Mouse (Mus musculus): ENCODE measurements around the gene Cd302. TPM values are rescaled to one million over a fixed set of nuclear protein-coding genes. Genes with fewer than 3 reads are reported as not detected.
A peak's percentile ranks its signal among the peaks of the same experiment; 100 is the strongest.

The Cd302 gene
- polyA plus RNA-seq, 1 experiment from 2014 or later, result 98.2 TPM

DNA sequence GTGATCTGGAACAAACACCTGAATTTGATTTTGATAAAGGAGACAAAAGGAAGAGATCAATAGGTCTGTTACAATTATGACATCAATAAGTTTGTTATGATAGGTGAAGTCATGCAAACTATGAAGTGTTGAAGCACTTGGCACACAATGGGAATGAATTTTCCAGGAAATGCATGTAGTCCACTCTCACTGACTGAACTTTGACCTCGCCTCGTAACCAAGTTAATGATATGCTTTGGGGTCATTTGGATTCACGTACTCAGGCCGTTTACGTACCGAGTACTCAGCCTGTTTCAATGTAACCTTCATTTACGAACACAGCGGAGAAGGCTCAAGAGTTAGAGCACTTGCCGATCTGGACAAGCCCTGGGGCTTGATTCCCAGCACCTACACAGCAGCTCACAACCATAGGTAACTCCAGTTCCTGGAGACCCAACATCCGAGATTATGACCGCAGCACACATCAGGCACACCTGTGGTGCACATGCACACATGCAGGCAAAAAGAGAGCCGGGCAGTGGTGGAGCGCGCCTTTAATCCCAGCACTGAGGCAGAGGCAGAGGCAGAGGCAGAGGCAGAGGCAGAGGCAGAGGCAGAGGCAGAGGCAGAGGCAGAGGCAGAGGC is 14.3 kb downstream of the Cd302 start:
- Histone ChIP-seq H3K27ac (ENCODE audit: low read length) (no peak overlapping the region), H3K36me3 (ENCODE audit: control insufficient read depth, insufficient read depth) (no peaks in the 10 kb centered on the region; the same call in 1 of the 2 replicates), H3K27me3 (ENCODE audit: control insufficient read depth, insufficient read depth, low read depth, low read length) (no peaks in the 10 kb centered on the region), H3K9me3 (replicated peaks; ENCODE audit: control insufficient read depth, low read length) (no peaks in the 10 kb centered on the region), H3K4me1 (ENCODE audit: control insufficient read depth, low read depth, low read length) (no peaks in the 10 kb centered on the region), H3K4me2 (ENCODE audit: low read depth, low read length) (no peak overlapping the region), H3K4me3 (ENCODE audit: low read depth, low read length) (no peak overlapping the region), H3K9ac (ENCODE audit: low read depth, low read length) (no peak overlapping the region)
- WGBS (ENCODE audit: insufficient replicate concordance), result 79% methylated on average over 14 of the region's 14 CpGs
- ATAC-seq (ENCODE audit: low read depth), result peak; percentile 64

DNA sequence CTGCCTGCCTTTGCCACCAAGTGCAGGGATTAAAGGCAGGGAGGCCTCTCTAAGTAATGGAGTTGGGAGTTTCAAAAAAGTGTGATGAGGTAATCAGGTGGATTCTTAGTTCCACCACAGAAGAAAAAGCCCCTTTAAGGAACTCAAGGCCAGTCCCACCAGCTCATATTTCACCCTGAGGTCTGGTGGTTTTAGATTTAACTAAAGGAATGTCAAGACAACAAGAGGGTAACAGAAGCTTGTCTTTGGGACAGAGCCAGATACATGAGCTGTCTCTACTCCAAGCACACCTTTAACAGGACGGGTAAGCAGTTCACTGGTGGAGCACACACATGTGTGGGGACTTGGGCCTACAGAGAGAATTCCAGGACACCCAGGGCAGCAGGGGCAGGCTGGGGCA is 16.7 kb downstream of the Cd302 start:
- 63% methylated on average over 1 of the region's 1 CpGs for WGBS (ENCODE audit: insufficient replicate concordance)
- Histone ChIP-seq H3K36me3 (ENCODE audit: control insufficient read depth, insufficient read depth) (no peaks in the 10 kb centered on the region), H3K27me3 (ENCODE audit: control insufficient read depth, insufficient read depth, low read depth, low read length) (no peaks in the 10 kb centered on the region), H3K4me3 (ENCODE audit: low read depth, low read length) (no peak overlapping the region), H3K9ac (ENCODE audit: low read depth, low read length) (no peak overlapping the region), H3K4me1 (ENCODE audit: control insufficient read depth, low read depth, low read length) (no peaks in the 10 kb centered on the region), H3K27ac (ENCODE audit: low read length) (no peak overlapping the region), H3K9me3 (replicated peaks; ENCODE audit: control insufficient read depth, low read length) (no peaks in the 10 kb centered on the region), H3K4me2 (ENCODE audit: low read depth, low read length) (no peak overlapping the region)
- no peak for ATAC-seq (ENCODE audit: low read depth)

GRCm38 (mm10) chr2:60260621-60261350 is 23.5 kb downstream of the Cd302 start:
- WGBS (ENCODE audit: insufficient replicate concordance), result 64% methylated on average over 5 of the region's 5 CpGs
- Histone ChIP-seq H3K4me1 (ENCODE audit: control insufficient read depth, low read depth, low read length) (no peaks in the 10 kb centered on the region), H3K27ac (ENCODE audit: low read length) (no peak overlapping the region), H3K4me2 (ENCODE audit: low read depth, low read length) (no peak overlapping the region), H3K9ac (ENCODE audit: low read depth, low read length) (no peak overlapping the region), H3K9me3 (replicated peaks; ENCODE audit: control insufficient read depth, low read length) (no peaks in the 10 kb centered on the region), H3K27me3 (ENCODE audit: control insufficient read depth, insufficient read depth, low read depth, low read length) (no peaks in the 10 kb centered on the region), H3K36me3 (ENCODE audit: control insufficient read depth, insufficient read depth) (peaks cover 12% of the 10 kb centered on the region), H3K4me3 (ENCODE audit: low read depth, low read length) (no peak overlapping the region)
- ATAC-seq (ENCODE audit: low read depth), result no peak

- H3K4me3 ChIP-seq (ENCODE audit: low read depth, low read length), result no peak overlapping the region
- no peaks in the 10 kb centered on the region for H3K9me3 ChIP-seq (replicated peaks; ENCODE audit: control insufficient read depth, low read length)
- H3K27ac ChIP-seq (ENCODE audit: low read length), result no peak overlapping the region
- 77% methylated on average over 5 of the region's 5 CpGs for WGBS (ENCODE audit: insufficient replicate concordance)
- no peaks in the 10 kb centered on the region for H3K27me3 ChIP-seq (ENCODE audit: control insufficient read depth, insufficient read depth, low read depth, low read length)
- H3K36me3 ChIP-seq (ENCODE audit: control insufficient read depth, insufficient read depth), result peaks cover 17% of the 10 kb centered on the region
- ATAC-seq (ENCODE audit: low read depth), result no peak
- no peak overlapping the region for H3K9ac ChIP-seq (ENCODE audit: low read depth, low read length)
- no peak overlapping the region for H3K4me2 ChIP-seq (ENCODE audit: low read depth, low read length)
- H3K4me1 ChIP-seq (ENCODE audit: control insufficient read depth, low read depth, low read length), result no peaks in the 10 kb centered on the region
Observed at GRCm38 (mm10) chr2:60259186-60259585, 25.1 kb downstream of the Cd302 start.

DNA sequence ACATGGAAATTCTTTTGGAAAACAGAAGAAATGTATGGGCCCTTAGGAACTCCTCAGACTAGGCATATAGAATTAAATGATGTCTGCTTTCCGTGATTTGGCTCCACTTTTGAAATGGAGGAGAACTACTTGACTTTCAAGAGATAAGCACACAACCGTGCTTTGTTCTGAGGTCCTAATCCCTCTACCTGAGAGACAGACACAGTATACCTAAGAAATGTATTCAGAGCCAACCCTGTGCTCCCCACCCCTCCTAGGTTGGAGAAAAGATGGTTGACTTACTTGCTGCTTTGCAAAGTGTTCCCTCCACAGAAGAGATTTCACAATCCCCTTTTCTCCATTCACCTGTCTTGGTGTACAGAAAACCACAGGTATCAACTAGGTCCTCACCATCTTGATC is 27.5 kb downstream of the Cd302 start:
- H3K27me3 ChIP-seq (ENCODE audit: control insufficient read depth, insufficient read depth, low read depth, low read length), result no peaks in the 10 kb centered on the region
- no peak overlapping the region for H3K4me2 ChIP-seq (ENCODE audit: low read depth, low read length)
- H3K9me3 ChIP-seq (replicated peaks; ENCODE audit: control insufficient read depth, low read length), result no peaks in the 10 kb centered on the region
- 60% methylated on average over 2 of the region's 2 CpGs for WGBS (ENCODE audit: insufficient replicate concordance)
- H3K9ac ChIP-seq (ENCODE audit: low read depth, low read length), result no peak overlapping the region
- H3K4me1 ChIP-seq (ENCODE audit: control insufficient read depth, low read depth, low read length), result no peaks in the 10 kb centered on the region
- H3K36me3 ChIP-seq (ENCODE audit: control insufficient read depth, insufficient read depth), result peaks cover 18% of the 10 kb centered on the region
- no peak for ATAC-seq (ENCODE audit: low read depth)
- H3K4me3 ChIP-seq (ENCODE audit: low read depth, low read length), result no peak overlapping the region
- H3K27ac ChIP-seq (ENCODE audit: low read length), result no peak overlapping the region

DNA sequence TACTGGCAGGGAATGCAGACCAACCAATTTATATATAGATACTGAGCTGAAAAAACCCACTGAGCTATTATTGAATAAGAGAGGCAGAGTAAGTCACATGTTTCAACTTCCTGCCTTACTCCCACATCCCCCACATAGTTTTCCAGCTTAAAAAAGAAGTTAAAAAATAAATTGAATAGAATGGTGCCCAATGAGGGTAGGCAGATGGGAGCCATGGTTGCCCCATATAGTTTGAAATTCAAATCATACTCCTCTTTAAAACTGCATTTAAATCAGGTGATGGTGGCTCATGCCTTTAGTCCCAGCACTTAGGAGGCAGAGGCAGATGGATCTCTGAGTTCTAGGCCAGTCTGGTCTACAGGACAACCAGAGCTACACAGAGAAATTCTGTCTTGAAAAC is 30.8 kb downstream of the Cd302 start:
- H3K27me3 ChIP-seq (ENCODE audit: control insufficient read depth, insufficient read depth, low read depth, low read length), result no peaks in the 10 kb centered on the region
- no peak overlapping the region for H3K27ac ChIP-seq (ENCODE audit: low read length)
- H3K9ac ChIP-seq (ENCODE audit: low read depth, low read length), result no peak overlapping the region
- no peaks in the 10 kb centered on the region for H3K4me1 ChIP-seq (ENCODE audit: control insufficient read depth, low read depth, low read length)
- no peak overlapping the region for H3K4me3 ChIP-seq (ENCODE audit: low read depth, low read length)
- no peak for ATAC-seq (ENCODE audit: low read depth)
- peaks cover 20% of the 10 kb centered on the region for H3K36me3 ChIP-seq (ENCODE audit: control insufficient read depth, insufficient read depth)
- no peak overlapping the region for H3K4me2 ChIP-seq (ENCODE audit: low read depth, low read length)
- no peaks in the 10 kb centered on the region for H3K9me3 ChIP-seq (replicated peaks; ENCODE audit: control insufficient read depth, low read length)

- Histone ChIP-seq H3K27me3 (ENCODE audit: control insufficient read depth, insufficient read depth, low read depth, low read length) (no peaks in the 10 kb centered on the region), H3K9me3 (replicated peaks; ENCODE audit: control insufficient read depth, low read length) (no peaks in the 10 kb centered on the region), H3K9ac (ENCODE audit: low read depth, low read length) (no peak overlapping the region), H3K27ac (ENCODE audit: low read length) (no peak overlapping the region), H3K4me3 (ENCODE audit: low read depth, low read length) (no peak overlapping the region), H3K36me3 (ENCODE audit: control insufficient read depth, insufficient read depth) (peaks cover 17% of the 10 kb centered on the region), H3K4me2 (ENCODE audit: low read depth, low read length) (no peak overlapping the region), H3K4me1 (ENCODE audit: control insufficient read depth, low read depth, low read length) (no peaks in the 10 kb centered on the region)
- WGBS (ENCODE audit: insufficient replicate concordance), result 68% methylated on average over 4 of the region's 4 CpGs
- no peak for ATAC-seq (ENCODE audit: low read depth)
Observed at GRCm38 (mm10) chr2:60252782-60253181, 31.5 kb downstream of the Cd302 start.

DNA sequence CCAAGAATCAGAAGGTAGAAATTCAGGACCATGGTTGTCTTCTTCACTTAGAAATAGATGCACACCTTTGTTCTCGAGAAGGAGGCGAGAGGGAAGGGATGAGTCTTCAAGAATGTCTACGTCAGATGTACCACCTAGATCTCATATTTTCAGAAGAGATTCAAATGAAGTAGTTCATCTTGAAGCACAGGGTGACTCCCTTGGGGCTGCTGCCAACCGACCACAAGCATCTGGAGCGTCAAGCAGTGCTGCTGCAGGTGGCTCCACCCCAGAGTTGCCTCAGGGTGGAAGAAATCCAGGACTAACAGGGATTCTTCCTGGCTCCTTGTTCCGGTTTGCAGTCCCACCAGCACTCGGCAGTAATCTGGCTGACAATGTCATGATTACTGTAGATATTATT is 49.8 kb downstream of the Cd302 start:
- peaks cover 41% of the 10 kb centered on the region for H3K36me3 ChIP-seq (ENCODE audit: control insufficient read depth, insufficient read depth)

DNA sequence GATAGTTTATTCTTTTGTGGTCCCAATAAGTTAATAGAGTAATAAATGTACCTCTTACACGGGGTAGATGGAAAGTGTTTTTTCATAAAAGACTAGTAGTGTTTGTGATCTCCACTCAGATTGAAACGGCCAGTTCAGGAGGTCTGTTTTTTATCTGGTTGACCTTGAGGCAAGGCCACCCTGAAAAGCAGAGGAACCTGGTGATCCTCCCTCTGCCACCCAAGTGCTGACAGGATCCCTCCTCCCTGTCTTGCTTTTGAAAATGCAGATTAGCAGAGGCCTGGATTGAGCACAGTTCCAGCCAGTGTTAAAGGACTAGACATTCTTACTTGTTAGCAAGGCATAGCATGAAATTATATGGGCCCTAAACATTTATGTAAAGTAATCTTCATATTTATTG is 51.1 kb downstream of the Cd302 start:
- ATAC-seq (ENCODE audit: low read depth), result no peak
- Histone ChIP-seq H3K9ac (ENCODE audit: low read depth, low read length) (no peak overlapping the region), H3K27me3 (ENCODE audit: control insufficient read depth, insufficient read depth, low read depth, low read length) (no peaks in the 10 kb centered on the region), H3K4me2 (ENCODE audit: low read depth, low read length) (no peak overlapping the region), H3K4me1 (ENCODE audit: control insufficient read depth, low read depth, low read length) (peaks cover 2% of the 10 kb centered on the region; the same call in 1 of the 2 replicates), H3K9me3 (replicated peaks; ENCODE audit: control insufficient read depth, low read length) (no peaks in the 10 kb centered on the region), H3K4me3 (ENCODE audit: low read depth, low read length) (no peak overlapping the region), H3K36me3 (ENCODE audit: control insufficient read depth, insufficient read depth) (peaks cover 35% of the 10 kb centered on the region), H3K27ac (ENCODE audit: low read length) (no peak overlapping the region)
- 64% methylated on average over 2 of the region's 2 CpGs for WGBS (ENCODE audit: insufficient replicate concordance)

More for the DNA sequence above, 49.8 kb downstream of the Cd302 start:
- Histone ChIP-seq H3K27me3 (ENCODE audit: control insufficient read depth, insufficient read depth, low read depth, low read length) (no peaks in the 10 kb centered on the region), H3K4me2 (ENCODE audit: low read depth, low read length) (no peak overlapping the region), H3K4me1 (ENCODE audit: control insufficient read depth, low read depth, low read length) (no peaks in the 10 kb centered on the region), H3K4me3 (ENCODE audit: low read depth, low read length) (no peak overlapping the region), H3K27ac (ENCODE audit: low read length) (no peak overlapping the region), H3K9ac (ENCODE audit: low read depth, low read length) (no peak overlapping the region), H3K9me3 (replicated peaks; ENCODE audit: control insufficient read depth, low read length) (no peaks in the 10 kb centered on the region)
- no peak for ATAC-seq (ENCODE audit: low read depth)
- 79% methylated on average over 7 of the region's 7 CpGs for WGBS (ENCODE audit: insufficient replicate concordance)
